Mouse (Mus musculus) embryonic facial prominence, embryonic 15.5 days (tissue): ENCODE data around the gene Cmip. TPM values are rescaled to one million over a fixed set of nuclear protein-coding genes. Genes with fewer than 3 reads are reported as not detected.

Source experiments
- ATAC-seq: fragments of 200-750 bp; cut with Nextera tagmentation; 2 replicates; pipeline ENCODE4 v1.8.0; 2017; ENCODE audit warnings: low read depth, moderate TSS enrichment; ENCODE audit not compliant: insufficient number of reproducible peaks, low FRiP score, low TSS enrichment
- H3K27ac ChIP-seq: fragments of 300-500 bp; sonication (generic); replicated peaks from 2 replicates; pipeline ENCODE4 v1.5.1; 2015; ENCODE audit warnings: mild to moderate bottlenecking, inconsistent platforms
- H3K27me3 ChIP-seq: fragments of 300-500 bp; sonication (generic); 2 replicates; pipeline ENCODE4 v1.6.1; 2015; ENCODE audit warnings: inconsistent platforms
- H3K36me3 ChIP-seq: fragments of 300-500 bp; sonication (generic); 2 replicates; pipeline ENCODE4 v1.6.1; 2015; ENCODE audit warnings: mild to moderate bottlenecking, inconsistent platforms
- H3K4me1 ChIP-seq: fragments of 300-500 bp; sonication (generic); 2 replicates; pipeline ENCODE4 v1.6.1; 2015; ENCODE audit warnings: inconsistent platforms
- H3K4me2 ChIP-seq: fragments of 300-500 bp; sonication (generic); replicated peaks from 2 replicates; pipeline ENCODE4 v1.6.1; 2015; ENCODE audit warnings: mild to moderate bottlenecking, inconsistent platforms
- H3K4me3 ChIP-seq: fragments of 300-500 bp; sonication (generic); replicated peaks from 2 replicates; pipeline ENCODE4 v1.5.1; 2015; ENCODE audit warnings: mild to moderate bottlenecking, inconsistent platforms
- H3K9ac ChIP-seq: fragments of 300-500 bp; sonication (generic); 2 replicates; pipeline ENCODE4 v1.6.1; 2015; ENCODE audit warnings: inconsistent platforms
- H3K9me3 ChIP-seq: fragments of 300-500 bp; sonication (generic); replicated peaks from 2 replicates; pipeline ENCODE4 v1.6.1; 2016; ENCODE audit warnings: inconsistent platforms
- WGBS: fragments of 180-500 bp; shearing (Covaris S2); methylation state at CpG from one replicate; pipeline ENCODE4 v1.1.7; 2015; 5-methylcytosine and 5-hydroxymethylcytosine counted together
- polyA plus RNA-seq: library from polyadenylated mRNA; unstranded; fragments of >200 nt; fragmentation: Nextera tagmentation; extraction: Ambion mirVana; gene quantifications from 2 replicates; pipeline ENCODE4 v1.2.1, GENCODE M21; 2015

Gene Cmip
- polyA plus RNA-seq, 1 experiment from 2014 or later, result 25.9 TPM

DNA sequence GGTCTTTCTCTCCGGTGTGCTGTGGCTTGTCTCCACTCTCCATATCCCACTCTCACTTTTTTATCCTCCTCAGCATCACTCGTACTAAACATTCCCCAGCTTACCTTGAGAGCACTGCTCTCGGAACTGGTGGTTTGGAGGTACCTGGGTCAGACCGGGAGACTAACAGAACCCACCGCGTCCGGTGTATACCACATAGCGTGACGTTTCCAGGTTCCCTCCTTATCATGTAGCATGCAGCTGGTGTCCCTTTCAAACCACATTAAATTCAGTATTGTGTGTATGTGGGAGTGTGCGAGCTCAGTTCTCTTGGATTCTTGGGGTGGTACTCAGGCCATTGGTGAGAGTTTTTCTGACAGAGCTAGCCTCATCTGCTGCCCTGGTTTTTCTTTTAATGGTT is 21.4 kb downstream of the Cmip start:
- Histone ChIP-seq H3K27me3 (no peaks in the 10 kb centered on the region), H3K9ac (no peak overlapping the region), H3K4me2 (no peak overlapping the region), H3K4me3 (no peak overlapping the region), H3K9me3 (no peaks in the 10 kb centered on the region), H3K27ac (0 out of 2 replicates have a peak overlapping the region, but pooled peaks have one; percentile 25), H3K4me1 (peaks cover 46% of the 10 kb centered on the region), H3K36me3 (peaks cover 3% of the 10 kb centered on the region; the same call in 1 of the 2 replicates)
- ATAC-seq, result no peak
- 86% methylated on average over 10 of the region's 10 CpGs for WGBS

DNA sequence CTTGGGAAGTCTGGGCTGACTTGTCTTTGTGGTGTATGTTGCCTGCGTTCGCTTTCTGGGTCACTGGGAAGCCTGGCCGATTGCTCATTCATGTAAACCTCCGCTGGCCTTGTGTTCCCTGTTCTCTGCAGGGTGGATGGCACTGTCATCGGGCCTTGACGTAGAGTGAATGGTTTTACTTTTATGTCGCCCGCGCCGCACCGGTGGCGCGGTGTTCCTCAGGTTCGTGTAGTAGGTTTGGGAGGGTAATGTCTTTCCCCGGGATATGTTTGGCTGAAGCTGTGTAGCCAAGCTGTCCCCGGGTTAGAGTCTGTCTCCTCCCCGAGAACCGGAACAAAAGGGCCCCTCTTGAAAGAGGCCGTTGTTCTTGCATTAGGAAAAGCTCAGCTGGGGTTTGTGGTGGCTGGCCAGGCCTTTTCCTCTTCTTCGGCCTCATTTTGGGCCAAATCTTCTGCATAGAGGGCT is 21.8 kb downstream of the Cmip start:
- no peak overlapping the region for H3K4me2 ChIP-seq
- H3K36me3 ChIP-seq, result peaks cover 3% of the 10 kb centered on the region; the same call in 1 of the 2 replicates
- no peaks in the 10 kb centered on the region for H3K27me3 ChIP-seq
- H3K27ac ChIP-seq, result peak overlapping the region; percentile 25
- no peaks in the 10 kb centered on the region for H3K9me3 ChIP-seq
- WGBS, result 56% methylated on average over 20 of the region's 20 CpGs
- no peak for ATAC-seq
- peaks cover 50% of the 10 kb centered on the region for H3K4me1 ChIP-seq
- no peak overlapping the region for H3K9ac ChIP-seq
- H3K4me3 ChIP-seq, result no peak overlapping the region

DNA sequence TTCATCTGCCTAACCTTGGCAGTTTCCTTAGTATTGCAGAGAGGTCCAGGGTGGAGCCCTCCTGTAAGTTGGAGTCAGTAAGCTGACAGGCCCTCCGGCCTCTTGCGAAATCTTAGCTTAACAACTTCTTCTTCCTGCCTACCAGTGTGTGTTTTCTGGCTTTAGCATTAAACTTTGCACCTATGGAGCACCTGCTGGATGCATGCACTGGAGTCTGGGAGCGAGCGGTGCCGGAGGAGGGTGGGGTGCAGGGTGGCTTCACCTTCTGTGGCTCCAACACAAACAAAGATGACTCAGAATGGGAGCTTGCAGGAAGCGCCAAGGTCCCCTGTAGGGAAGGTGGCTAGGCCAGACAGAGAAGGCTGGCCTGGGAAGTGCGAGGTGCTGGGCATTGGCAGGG is 23.6 kb downstream of the Cmip start:
- H3K4me3 ChIP-seq, result no peak overlapping the region
- H3K4me2 ChIP-seq, result no peak overlapping the region
- H3K9ac ChIP-seq, result no peak overlapping the region
- H3K36me3 ChIP-seq, result peaks cover 7% of the 10 kb centered on the region; the same call in 1 of the 2 replicates
- no peaks in the 10 kb centered on the region for H3K27me3 ChIP-seq
- H3K9me3 ChIP-seq, result no peaks in the 10 kb centered on the region
- no peak for ATAC-seq
- no peak overlapping the region; the same call in 1 of the 2 replicates for H3K27ac ChIP-seq
- WGBS, result 77% methylated on average over 7 of the region's 7 CpGs
- H3K4me1 ChIP-seq, result peaks cover 56% of the 10 kb centered on the region

DNA sequence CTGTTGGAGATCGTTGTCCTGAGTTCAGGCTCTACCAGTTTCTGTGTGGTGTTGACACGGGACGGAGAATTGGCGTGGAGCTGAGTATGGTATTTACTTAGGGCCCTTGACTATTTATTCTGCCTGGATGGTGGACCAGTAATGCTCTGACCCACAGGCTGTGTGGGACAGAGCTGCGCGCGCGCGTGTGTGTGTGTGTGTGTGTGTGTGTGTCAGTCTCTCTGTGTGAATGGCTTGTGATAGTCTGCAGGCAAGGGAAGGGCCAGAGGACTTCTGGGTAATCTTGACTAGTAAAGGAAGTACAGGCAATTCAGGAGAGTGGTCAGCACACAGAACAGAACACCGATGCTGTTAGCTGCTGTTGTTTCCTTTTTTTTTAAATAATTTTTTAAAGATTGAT is 24.8 kb downstream of the Cmip start:
- no peak overlapping the region for H3K4me2 ChIP-seq
- peaks cover 56% of the 10 kb centered on the region for H3K4me1 ChIP-seq
- 92% methylated on average over 10 of the region's 10 CpGs for WGBS
- H3K36me3 ChIP-seq, result peaks cover 11% of the 10 kb centered on the region; the same call in 1 of the 2 replicates
- H3K9ac ChIP-seq, result no peak overlapping the region
- no peaks in the 10 kb centered on the region for H3K9me3 ChIP-seq
- no peak for ATAC-seq
- H3K27ac ChIP-seq, result no peak overlapping the region; the same call in 1 of the 2 replicates
- H3K27me3 ChIP-seq, result no peaks in the 10 kb centered on the region
- no peak overlapping the region for H3K4me3 ChIP-seq

DNA sequence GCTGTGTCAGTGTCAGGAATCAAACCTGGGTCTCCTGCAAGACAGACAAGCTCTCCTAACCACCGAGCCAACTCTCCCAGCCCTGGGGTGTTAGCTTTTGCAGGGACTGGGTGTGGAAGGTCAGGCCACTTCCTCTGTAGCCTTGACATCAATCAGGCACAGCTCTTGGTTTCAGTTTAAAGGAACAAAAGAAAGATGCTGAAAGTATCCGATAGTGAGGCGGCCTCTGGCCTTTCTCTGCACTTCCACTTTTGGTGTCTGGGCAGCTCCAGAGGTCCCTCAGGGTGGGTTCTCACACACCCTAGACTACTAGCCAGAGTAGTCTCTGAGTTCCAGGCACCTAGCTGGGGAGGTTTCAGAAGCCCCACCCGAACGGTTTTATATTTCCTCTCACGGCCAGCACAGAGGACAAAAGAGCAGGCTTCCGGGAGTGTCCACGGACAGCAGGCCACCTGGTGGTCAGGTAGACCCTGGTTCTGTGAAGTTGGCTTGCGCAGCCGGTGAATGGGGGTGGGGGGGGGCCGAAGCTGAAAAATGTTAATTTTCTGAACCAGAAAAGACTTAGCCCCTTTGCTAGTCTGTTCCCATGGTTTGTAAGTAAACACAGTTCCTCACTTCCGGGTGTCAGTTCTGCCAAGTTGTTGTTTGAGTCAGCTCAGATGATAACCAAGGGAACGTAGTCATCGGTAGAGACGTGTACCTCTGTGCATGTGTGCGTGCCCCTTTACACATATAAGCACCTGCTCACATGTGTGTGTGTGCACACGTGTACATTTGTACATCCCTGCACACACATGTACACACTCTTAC is 25.5 kb downstream of the Cmip start:
- Histone ChIP-seq H3K27me3 (no peaks in the 10 kb centered on the region), H3K4me2 (no peak overlapping the region), H3K4me3 (no peak overlapping the region), H3K36me3 (peaks cover 10% of the 10 kb centered on the region; the same call in 1 of the 2 replicates), H3K27ac (peak overlapping the region; percentile 30), H3K9me3 (no peaks in the 10 kb centered on the region), H3K4me1 (peaks cover 60% of the 10 kb centered on the region), H3K9ac (no peak overlapping the region)
- no peak for ATAC-seq
- WGBS, result 57% methylated on average over 17 of the region's 17 CpGs

DNA sequence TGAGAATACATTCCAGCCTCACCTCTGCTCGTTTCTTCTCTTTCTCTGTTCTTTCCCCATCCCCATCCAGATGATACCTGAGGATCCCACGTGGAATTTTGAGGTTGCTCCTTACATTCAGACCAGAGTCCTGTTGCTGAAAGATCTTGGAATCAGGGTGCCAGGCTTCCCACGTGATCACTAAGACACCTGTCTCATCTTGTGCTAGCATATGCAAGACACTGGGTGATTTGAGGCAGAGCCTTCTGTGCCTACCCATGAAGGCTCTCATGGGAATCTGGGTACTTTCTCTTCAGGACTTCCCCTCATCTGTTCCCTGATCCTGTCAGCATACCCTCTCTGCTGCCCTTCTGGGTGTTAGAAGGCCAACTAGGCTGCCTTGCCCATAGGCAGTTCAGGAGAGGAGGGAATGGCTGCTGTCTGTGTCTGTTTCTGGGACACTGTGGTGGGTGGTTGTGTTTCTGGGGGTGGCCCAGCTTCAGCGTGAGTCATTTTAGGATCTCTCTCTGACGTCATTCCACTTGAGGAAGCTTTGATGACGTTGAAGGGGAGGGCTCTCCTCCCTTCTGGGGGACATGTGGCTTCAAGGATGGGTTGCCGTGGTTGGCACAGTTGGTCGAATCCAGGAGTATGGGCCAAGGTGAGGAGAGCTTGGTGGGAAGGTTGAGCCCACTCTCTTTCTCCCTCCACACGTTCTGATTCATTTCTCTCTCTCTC is 28.1 kb downstream of the Cmip start:
- Histone ChIP-seq H3K4me2 (no peak overlapping the region), H3K9me3 (no peaks in the 10 kb centered on the region), H3K36me3 (peaks cover 10% of the 10 kb centered on the region; the same call in 1 of the 2 replicates), H3K27ac (no peak overlapping the region), H3K27me3 (no peaks in the 10 kb centered on the region), H3K4me1 (peaks cover 46% of the 10 kb centered on the region), H3K9ac (no peak overlapping the region), H3K4me3 (no peak overlapping the region)
- no peak for ATAC-seq
- 75% methylated on average over 9 of the region's 9 CpGs for WGBS

DNA sequence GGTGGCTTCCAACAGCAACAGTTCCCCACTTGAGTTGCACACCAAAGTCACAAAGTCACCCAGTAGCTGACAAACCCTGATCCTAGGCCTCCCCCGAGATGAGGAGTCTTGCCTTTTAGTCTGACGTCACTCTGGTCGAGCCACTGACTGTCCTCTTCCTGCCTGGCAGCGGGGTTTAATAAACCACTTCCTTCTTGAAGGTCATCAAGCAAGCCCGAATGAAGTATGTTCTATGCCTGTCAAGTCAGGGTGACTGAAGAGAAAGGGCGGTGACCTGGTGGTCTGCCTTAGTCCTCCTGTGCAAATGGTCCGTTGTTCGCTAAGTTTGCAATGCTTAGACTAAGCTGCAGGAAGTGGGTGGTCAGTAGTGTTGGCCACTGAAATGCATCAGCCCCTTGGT is 31.1 kb downstream of the Cmip start:
- Histone ChIP-seq H3K9ac (no peak overlapping the region), H3K4me2 (no peak overlapping the region)

DNA sequence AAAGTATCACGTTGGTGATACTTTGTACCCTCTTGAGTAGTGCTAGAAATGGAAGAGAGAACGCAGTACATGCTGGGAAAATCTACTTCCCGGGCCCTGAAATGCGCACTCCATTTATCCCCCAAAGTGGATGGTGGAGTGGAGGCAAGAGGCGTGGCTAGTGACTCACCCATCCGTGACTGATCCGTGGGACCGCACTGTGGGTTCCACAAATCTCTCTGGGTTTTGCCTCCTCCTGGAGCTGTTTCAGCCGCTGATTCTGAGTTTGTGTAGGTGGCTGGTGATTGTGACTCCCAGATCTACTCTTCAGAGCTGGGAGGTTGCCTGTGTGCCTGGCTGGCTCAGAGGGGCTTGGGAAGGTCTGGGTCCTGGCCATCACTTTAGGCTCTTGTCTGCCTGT is 32.2 kb downstream of the Cmip start:
- Histone ChIP-seq H3K9me3 (no peaks in the 10 kb centered on the region), H3K27ac (peak overlapping the region; percentile 39; the same call in 1 of the 2 replicates), H3K36me3 (peaks cover 10% of the 10 kb centered on the region; the same call in 1 of the 2 replicates), H3K4me3 (no peak overlapping the region), H3K9ac (no peak overlapping the region), H3K27me3 (no peaks in the 10 kb centered on the region), H3K4me2 (no peak overlapping the region), H3K4me1 (peaks cover 54% of the 10 kb centered on the region)
- no peak for ATAC-seq
- 71% methylated on average over 9 of the region's 9 CpGs for WGBS

More for the DNA sequence above, 31.1 kb downstream of the Cmip start:
- Histone ChIP-seq H3K4me1 (peaks cover 54% of the 10 kb centered on the region), H3K27ac (no peak overlapping the region), H3K36me3 (peaks cover 10% of the 10 kb centered on the region; the same call in 1 of the 2 replicates), H3K4me3 (no peak overlapping the region), H3K9me3 (no peaks in the 10 kb centered on the region), H3K27me3 (no peaks in the 10 kb centered on the region)
- 76% methylated on average over 8 of the region's 8 CpGs for WGBS
- ATAC-seq, result no peak

DNA sequence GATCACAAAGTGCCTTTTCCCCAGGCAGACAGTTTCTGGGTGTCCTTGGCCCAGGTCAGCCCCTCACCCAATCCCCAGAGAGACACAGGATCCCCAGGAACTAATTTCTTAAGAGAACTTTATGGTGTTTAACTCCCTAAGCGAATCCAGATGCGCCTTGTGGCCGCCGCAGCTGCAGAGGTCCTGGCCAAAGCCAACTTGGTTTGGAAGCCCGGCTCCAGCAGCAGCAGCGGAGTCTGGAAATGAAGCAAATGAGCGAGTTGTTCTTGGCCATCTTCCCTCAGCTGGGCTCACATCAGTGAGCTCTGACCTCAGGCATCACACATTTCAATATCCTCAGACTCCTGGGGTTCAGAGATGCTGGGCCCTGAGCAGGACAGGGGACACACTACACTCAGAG is 33.6 kb downstream of the Cmip start:
- Histone ChIP-seq H3K27ac (no peak overlapping the region), H3K9me3 (no peaks in the 10 kb centered on the region), H3K36me3 (peaks cover 7% of the 10 kb centered on the region; the same call in 1 of the 2 replicates), H3K4me1 (peaks cover 61% of the 10 kb centered on the region), H3K27me3 (no peaks in the 10 kb centered on the region), H3K9ac (no peak overlapping the region), H3K4me2 (no peak overlapping the region), H3K4me3 (no peak overlapping the region)
- no peak for ATAC-seq
- WGBS, result 38% methylated on average over 7 of the region's 7 CpGs

DNA sequence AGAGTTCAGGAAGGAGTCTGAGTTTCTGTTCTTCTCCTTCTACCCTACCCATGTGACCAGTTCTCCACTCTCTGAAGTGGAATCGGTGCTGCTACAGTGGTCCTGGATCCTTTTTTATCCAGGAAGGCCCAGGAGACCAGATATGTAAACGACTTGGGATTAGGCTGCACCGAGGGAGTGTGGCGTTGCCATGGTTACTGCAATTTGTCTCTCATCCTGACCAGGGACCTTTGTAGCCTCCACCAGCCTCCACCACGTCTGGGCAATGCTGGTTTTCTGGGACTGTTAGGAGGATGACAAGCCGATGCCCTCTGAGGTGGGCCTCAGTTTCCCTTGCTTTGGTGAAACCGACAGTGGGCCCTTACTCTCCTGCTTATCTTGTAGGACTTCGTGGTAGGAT is 35.4 kb downstream of the Cmip start:
- ATAC-seq, result no peak
- Histone ChIP-seq H3K36me3 (no peaks in the 10 kb centered on the region), H3K4me3 (no peak overlapping the region), H3K27ac (no peak overlapping the region), H3K9me3 (no peaks in the 10 kb centered on the region), H3K9ac (no peak overlapping the region), H3K4me2 (no peak overlapping the region), H3K27me3 (no peaks in the 10 kb centered on the region), H3K4me1 (peaks cover 57% of the 10 kb centered on the region)
- WGBS, result 47% methylated on average over 8 of the region's 8 CpGs

DNA sequence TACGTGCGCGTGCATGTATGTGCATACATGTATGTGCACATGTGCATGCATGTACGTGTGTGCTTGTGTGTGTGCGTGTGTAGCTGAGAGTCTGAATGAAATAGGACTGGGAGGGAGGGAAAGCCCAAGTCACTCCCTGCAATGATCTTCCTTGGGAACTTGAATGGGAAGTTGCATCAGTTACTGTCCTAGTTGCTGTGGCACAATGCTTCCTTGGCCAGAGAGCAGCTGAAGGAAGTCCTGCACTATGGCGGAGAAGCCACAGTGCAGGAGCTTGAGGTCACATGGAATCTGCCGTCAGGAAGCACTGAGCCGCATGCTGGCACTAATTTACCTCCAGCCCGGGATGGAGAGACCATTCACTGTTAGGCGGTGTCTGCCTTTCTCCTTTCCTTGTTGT is 37.9 kb downstream of the Cmip start:
- no peak for ATAC-seq
- no peak overlapping the region for H3K9ac ChIP-seq
- H3K4me2 ChIP-seq, result no peak overlapping the region
- H3K4me1 ChIP-seq, result peaks cover 75% of the 10 kb centered on the region
- no peaks in the 10 kb centered on the region for H3K9me3 ChIP-seq
- 67% methylated on average over 10 of the region's 10 CpGs for WGBS
- no peak overlapping the region for H3K27ac ChIP-seq
- H3K36me3 ChIP-seq, result no peaks in the 10 kb centered on the region
- H3K4me3 ChIP-seq, result no peak overlapping the region
- H3K27me3 ChIP-seq, result no peaks in the 10 kb centered on the region
